ENCODE assay signal across 24 mouse cellular contexts in genomic region chr4:152032922-152033321, GRCm38 (mm10). TPM values are rescaled to one million over a fixed set of nuclear protein-coding genes. Genes with fewer than 3 reads are reported as not detected.
DNase-seq lines count a peak whose midpoint lies in the region; ATAC-seq and TF ChIP-seq lines count a peak whose summit lies in the region.
"Had no signal": no experiment of that assay in that cellular context is flagged by ENCODE, and none has a peak within 500 bp of the region (broad histone marks: within the 10 kb centered on the region; RNA-seq: fewer than 3 reads in every experiment).

No protein-coding gene starts in this region.

- H3K9me3 ChIP-seq in intestine, embryonic 15.5 days = no peaks in the 10 kb centered on the region
- no peaks in the 10 kb centered on the region for H3K9me3 ChIP-seq in intestine, postnatal 0 days (ENCODE audit: control insufficient read depth)
- no peaks in the 10 kb centered on the region for H3K9me3 ChIP-seq in hindbrain, embryonic 14.5 days (ENCODE audit: control insufficient read depth, low read length)
- H3K9me3 ChIP-seq: embryonic facial prominence, embryonic 13.5 days; embryonic facial prominence, embryonic 15.5 days; forebrain, embryonic 10.5 days; forebrain, embryonic 12.5 days; G1E had no signal

- TF ChIP-seq POLR2A in testis, adult 2 months (IDR thresholded peaks at IDR 0.05; ENCODE audit: control insufficient read depth, low read depth, low read length) = no peak
- TF ChIP-seq POLR2A in thymus, adult 2 months (IDR thresholded peaks at IDR 0.05; ENCODE audit: control insufficient read depth, extremely low read depth, insufficient read depth, low read length, poor library complexity) = no peak

- no peak overlapping the region for H3K9ac ChIP-seq in intestine, embryonic 15.5 days
- H3K9ac ChIP-seq in intestine, postnatal 0 days (ENCODE audit: low read depth, low read length) = no peak overlapping the region
- no peak overlapping the region for H3K9ac ChIP-seq in hindbrain, embryonic 14.5 days
- H3K9ac ChIP-seq: embryonic facial prominence, embryonic 13.5 days; embryonic facial prominence, embryonic 15.5 days; forebrain, embryonic 12.5 days had no signal

- H3K36me3 ChIP-seq in testis, adult 2 months (ENCODE audit: control insufficient read depth, insufficient read depth, low read length) = no peaks in the 10 kb centered on the region; the same call in 1 of the 2 replicates
- no peaks in the 10 kb centered on the region for H3K36me3 ChIP-seq in intestine, embryonic 15.5 days
- H3K36me3 ChIP-seq in intestine, postnatal 0 days (ENCODE audit: control insufficient read depth, insufficient read depth) = no peaks in the 10 kb centered on the region
- H3K36me3 ChIP-seq in hindbrain, embryonic 14.5 days (replicated peaks; ENCODE audit: control insufficient read depth, insufficient read depth) = no peaks in the 10 kb centered on the region
- no peaks in the 10 kb centered on the region for H3K36me3 ChIP-seq in thymus, adult 2 months (ENCODE audit: control insufficient read depth, insufficient read depth, low read length)
- H3K36me3 ChIP-seq: embryonic facial prominence, embryonic 13.5 days; embryonic facial prominence, embryonic 15.5 days; forebrain, embryonic 10.5 days; forebrain, embryonic 12.5 days; G1E had no signal

- no peak for DNase-seq in testis, postnatal 10 days (ENCODE audit: low spot score)
- no peak for DNase-seq in hindbrain, embryonic 14.5 days (ENCODE audit: low spot score)
- no peak for DNase-seq in thymus, adult 2 months
- DNase-seq: adrenal gland, postnatal 10 days; adrenal gland, postnatal 25 days; cerebellum, adult 11 months; cerebellum, adult 18-20 months; cerebellum, adult 8-10 months; cerebellum, postnatal 14 days; cerebellum, postnatal 36 days; embryo, embryonic 11 days had no signal

- H3K4me2 ChIP-seq in intestine, embryonic 15.5 days (replicated peaks) = no peak overlapping the region
- no peak overlapping the region for H3K4me2 ChIP-seq in intestine, postnatal 0 days (replicated peaks; ENCODE audit: low read depth)
- no peak overlapping the region for H3K4me2 ChIP-seq in hindbrain, embryonic 14.5 days (replicated peaks)
- H3K4me2 ChIP-seq: embryonic facial prominence, embryonic 13.5 days; embryonic facial prominence, embryonic 15.5 days; forebrain, embryonic 12.5 days had no signal

- peaks cover 8% of the 10 kb centered on the region for H3K4me1 ChIP-seq in testis, adult 2 months (ENCODE audit: control insufficient read depth, insufficient read depth, low read length)
- H3K4me1 ChIP-seq in intestine, embryonic 15.5 days (replicated peaks) = peaks cover 8% of the 10 kb centered on the region
- no peaks in the 10 kb centered on the region; the same call in 1 of the 2 replicates for H3K4me1 ChIP-seq in intestine, postnatal 0 days (replicated peaks; ENCODE audit: control insufficient read depth, insufficient read depth, low read length)
- peaks cover 17% of the 10 kb centered on the region for H3K4me1 ChIP-seq in hindbrain, embryonic 14.5 days (replicated peaks; ENCODE audit: control insufficient read depth, insufficient read depth, low read length)
- peaks cover 4% of the 10 kb centered on the region for H3K4me1 ChIP-seq in thymus, adult 2 months (replicated peaks; ENCODE audit: control insufficient read depth, insufficient read depth, low read length)

- H3K27me3 ChIP-seq in testis, adult 2 months (ENCODE audit: control insufficient read depth, insufficient read depth, low read length) = no peaks in the 10 kb centered on the region
- H3K27me3 ChIP-seq in intestine, embryonic 15.5 days (replicated peaks) = no peaks in the 10 kb centered on the region
- H3K27me3 ChIP-seq in intestine, postnatal 0 days (replicated peaks; ENCODE audit: control insufficient read depth, insufficient read depth, low read length) = no peaks in the 10 kb centered on the region
- no peaks in the 10 kb centered on the region for H3K27me3 ChIP-seq in hindbrain, embryonic 14.5 days (ENCODE audit: control insufficient read depth, insufficient read depth, low read length)
- H3K27me3 ChIP-seq in thymus, adult 2 months (ENCODE audit: control insufficient read depth, insufficient read depth, low read length) = no peaks in the 10 kb centered on the region
- H3K27me3 ChIP-seq: embryonic facial prominence, embryonic 15.5 days; Patski had no signal

- no peak for TF ChIP-seq CTCF in testis, adult 2 months (IDR thresholded peaks at IDR 0.05; ENCODE audit: control insufficient read depth, insufficient read depth, insufficient replicate concordance, low read depth, low read length)
- no peak for TF ChIP-seq CTCF in intestine, postnatal 0 days (IDR thresholded peaks at IDR 0.05; ENCODE audit: low read depth)
- no peak for TF ChIP-seq CTCF in thymus, adult 2 months (IDR thresholded peaks at IDR 0.05; ENCODE audit: borderline replicate concordance, control insufficient read depth, extremely low read depth, insufficient read depth, low read length, poor library complexity)

- ATAC-seq in intestine, embryonic 15.5 days = peak; percentile 61
- ATAC-seq in intestine, postnatal 0 days = peak; percentile 50
- ATAC-seq in hindbrain, embryonic 14.5 days (ENCODE audit: low FRiP score) = no peak
- ATAC-seq: activated CD4-positive, CD25-positive, alpha-beta regulatory T cell, adult 4 months; forebrain, embryonic 14.5 days; forebrain, embryonic 16.5 days; Patski had no signal

- peak overlapping the region; percentile 83 for H3K4me3 ChIP-seq in testis, adult 2 months (ENCODE audit: control insufficient read depth, low read depth, low read length)
- H3K4me3 ChIP-seq in intestine, embryonic 15.5 days (replicated peaks) = no peak overlapping the region
- no peak overlapping the region for H3K4me3 ChIP-seq in intestine, postnatal 0 days (ENCODE audit: low read depth, low read length)
- H3K4me3 ChIP-seq in hindbrain, embryonic 14.5 days (replicated peaks; ENCODE audit: low read length) = no peak overlapping the region
- no peak overlapping the region for H3K4me3 ChIP-seq in thymus, adult 2 months (ENCODE audit: control insufficient read depth, insufficient read depth, low read length)
- H3K4me3 ChIP-seq: embryonic facial prominence, embryonic 13.5 days; embryonic facial prominence, embryonic 15.5 days; erythroblast, embryonic 14.5 days; forebrain, embryonic 10.5 days; forebrain, embryonic 12.5 days had no signal

- WGBS in intestine, embryonic 15.5 days = 82% methylated on average over 13 of the region's 13 CpGs
- WGBS in intestine, postnatal 0 days = 64% methylated on average over 13 of the region's 13 CpGs
- WGBS in hindbrain, embryonic 14.5 days = 93% methylated on average over 13 of the region's 13 CpGs
- 97% methylated on average over 13 of the region's 13 CpGs for WGBS in thymus, adult 2 months

- H3K27ac ChIP-seq in testis, adult 2 months (ENCODE audit: control insufficient read depth, insufficient read depth, low read depth, low read length) = no peak overlapping the region; the same call in 1 of the 2 replicates
- H3K27ac ChIP-seq in intestine, embryonic 15.5 days = no peak overlapping the region
- no peak overlapping the region for H3K27ac ChIP-seq in intestine, postnatal 0 days (ENCODE audit: low read depth, low read length)
- H3K27ac ChIP-seq in hindbrain, embryonic 14.5 days = no peak overlapping the region
- H3K27ac ChIP-seq in thymus, adult 2 months (ENCODE audit: control insufficient read depth, insufficient read depth, low read length) = no peak overlapping the region
- H3K27ac ChIP-seq: embryonic facial prominence, embryonic 13.5 days; embryonic facial prominence, embryonic 15.5 days; forebrain, embryonic 10.5 days; forebrain, embryonic 12.5 days had no signal

RNA-seq across cellular contexts. Expression of gene Tas1r1, which starts 5.4 kb away (rescaled TPM):
- polyA plus RNA-seq in testis, adult 2 months (2012; rRNA removed) = 30.2 and 37.6 TPM in 2 replicates
- polyA plus RNA-seq in intestine, embryonic 15.5 days (2015; fragmentation: Nextera tagmentation; extraction: Ambion mirVana) = 0.19 and 0.44 TPM in 2 replicates
- 0.08 TPM in 1 of 2 replicates, not detected in the other for polyA plus RNA-seq in intestine, postnatal 0 days (2015; fragmentation: Nextera tagmentation; extraction: Ambion mirVana)
- polyA plus RNA-seq in hindbrain, embryonic 14.5 days (2014; fragmentation: Nextera tagmentation; extraction: Ambion mirVana) = 0.90 and 1.0 TPM in 2 replicates
- 0.34 and 0.40 TPM in 2 replicates for polyA plus RNA-seq in thymus, adult 2 months (2012; rRNA removed)
- polyA plus RNA-seq: activated CD4-positive, CD25-positive, alpha-beta regulatory T cell, adult 4 months; erythroblast, embryonic 14.5 days had no signal

RNA-seq across cellular contexts. Expression of gene Zbtb48, which starts 5.5 kb away (rescaled TPM):
- 18.2 and 22.4 TPM in 2 replicates for polyA plus RNA-seq in testis, adult 2 months (2012; rRNA removed)
- polyA plus RNA-seq in intestine, embryonic 15.5 days (2015; fragmentation: Nextera tagmentation; extraction: Ambion mirVana) = 15.6 and 19.0 TPM in 2 replicates
- polyA plus RNA-seq in intestine, postnatal 0 days (2015; fragmentation: Nextera tagmentation; extraction: Ambion mirVana) = 6.7 and 7.6 TPM in 2 replicates
- 19.1 and 20.7 TPM in 2 replicates for polyA plus RNA-seq in hindbrain, embryonic 14.5 days (2014; fragmentation: Nextera tagmentation; extraction: Ambion mirVana)
- 27.4 and 31.2 TPM in 2 replicates for polyA plus RNA-seq in thymus, adult 2 months (2012; rRNA removed)

RNA-seq across cellular contexts. Expression of gene Nol9, which starts 6.2 kb away (rescaled TPM):
- 7.7 and 8.0 TPM in 2 replicates for polyA plus RNA-seq in testis, adult 2 months (2012; rRNA removed)
- polyA plus RNA-seq in intestine, embryonic 15.5 days (2015; fragmentation: Nextera tagmentation; extraction: Ambion mirVana) = 31.3 and 31.7 TPM in 2 replicates
- polyA plus RNA-seq in intestine, postnatal 0 days (2015; fragmentation: Nextera tagmentation; extraction: Ambion mirVana) = 9.7 and 10.7 TPM in 2 replicates
- 24.4 and 26.1 TPM in 2 replicates for polyA plus RNA-seq in hindbrain, embryonic 14.5 days (2014; fragmentation: Nextera tagmentation; extraction: Ambion mirVana)
- 40.5 and 48.6 TPM in 2 replicates for polyA plus RNA-seq in thymus, adult 2 months (2012; rRNA removed)

RNA-seq across cellular contexts. Expression of gene Klhl21, which starts 24.3 kb away (rescaled TPM):
- 17.1 TPM in 2 replicates for polyA plus RNA-seq in testis, adult 2 months (2012; rRNA removed)
- polyA plus RNA-seq in intestine, embryonic 15.5 days (2015; fragmentation: Nextera tagmentation; extraction: Ambion mirVana) = 10.6 and 10.9 TPM in 2 replicates
- 5.3 and 5.8 TPM in 2 replicates for polyA plus RNA-seq in intestine, postnatal 0 days (2015; fragmentation: Nextera tagmentation; extraction: Ambion mirVana)
- polyA plus RNA-seq in hindbrain, embryonic 14.5 days (2014; fragmentation: Nextera tagmentation; extraction: Ambion mirVana) = 2.5 and 3.2 TPM in 2 replicates
- 33.8 and 41.5 TPM in 2 replicates for polyA plus RNA-seq in thymus, adult 2 months (2012; rRNA removed)

RNA-seq across cellular contexts. Expression of gene Phf13, which starts 36.9 kb away (rescaled TPM):
- polyA plus RNA-seq in testis, adult 2 months (2012; rRNA removed) = 41.8 and 43.6 TPM in 2 replicates
- 20.4 and 21.0 TPM in 2 replicates for polyA plus RNA-seq in intestine, embryonic 15.5 days (2015; fragmentation: Nextera tagmentation; extraction: Ambion mirVana)
- 10.6 and 11.0 TPM in 2 replicates for polyA plus RNA-seq in intestine, postnatal 0 days (2015; fragmentation: Nextera tagmentation; extraction: Ambion mirVana)
- 20.6 and 26.4 TPM in 2 replicates for polyA plus RNA-seq in hindbrain, embryonic 14.5 days (2014; fragmentation: Nextera tagmentation; extraction: Ambion mirVana)
- 9.6 and 11.4 TPM in 2 replicates for polyA plus RNA-seq in thymus, adult 2 months (2012; rRNA removed)

Comparison
In these comparisons a context has a peak if more than half of its experiments do, and no peak if none do; other contexts are left out.
1. RNA of gene Tas1r1, which starts 5.4 kb away (polyA plus RNA-seq): 30.2 to 37.6 TPM in testis, adult 2 months; 0.90 to 1.0 TPM in hindbrain, embryonic 14.5 days, 0.34 to 0.40 TPM in thymus, adult 2 months, 0.19 to 0.44 TPM in intestine, embryonic 15.5 days and 0.08 TPM in intestine, postnatal 0 days; every median in the first group is over 10 times any median in the second.